Mouse (Mus musculus): ENCODE measurements at regions not wholly inside any gene's neighbourhood (a gene's known extent, or its start where the extent isn't known, plus 50 kb on each side); places are given as distances from the start of the nearest gene placed in this dataset.

DNA sequence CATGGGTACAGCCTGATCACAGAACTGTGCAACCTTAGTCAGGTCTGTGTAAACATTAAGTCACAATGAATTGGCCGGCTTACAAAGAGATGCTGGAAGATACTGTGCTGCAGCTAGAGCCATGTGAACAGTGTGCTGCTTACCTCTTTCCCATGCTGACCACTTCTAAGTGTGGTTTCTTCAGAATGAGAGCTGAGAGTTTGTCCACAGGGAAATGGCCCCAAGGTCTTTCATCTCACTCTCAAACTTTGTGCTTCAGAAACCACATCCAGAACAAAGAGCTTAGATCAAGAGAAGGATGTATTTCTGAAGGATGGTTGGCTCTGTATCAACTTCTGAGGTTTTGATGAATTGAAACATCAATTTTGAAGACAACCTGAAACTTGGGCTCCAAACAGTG is 165.7 kb downstream of the Lrrc3b start:
- DNase-seq (ENCODE audit: low spot score in 2 of 2), result no peak

DNA sequence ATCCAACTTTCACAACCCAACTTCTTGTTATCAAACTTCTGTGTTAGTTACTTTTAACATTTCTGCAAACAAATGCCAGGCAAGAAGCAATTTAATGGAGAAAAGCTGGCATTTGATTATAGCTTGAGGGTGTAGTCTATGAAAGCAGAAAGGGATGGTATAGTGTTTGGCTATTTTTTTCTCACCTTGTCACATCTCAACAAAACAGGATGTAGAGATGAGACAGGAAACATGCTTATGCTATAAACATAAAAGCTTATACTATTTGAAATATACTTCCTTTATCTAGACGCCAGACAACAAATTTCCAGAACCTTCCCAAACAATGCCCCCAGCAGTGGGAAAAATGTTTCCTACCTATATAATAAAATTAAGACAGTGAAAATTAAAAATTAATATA is 166.4 kb downstream of the Lrrc3b start:
- no peak for DNase-seq (ENCODE audit: low spot score in 2 of 2)

DNA sequence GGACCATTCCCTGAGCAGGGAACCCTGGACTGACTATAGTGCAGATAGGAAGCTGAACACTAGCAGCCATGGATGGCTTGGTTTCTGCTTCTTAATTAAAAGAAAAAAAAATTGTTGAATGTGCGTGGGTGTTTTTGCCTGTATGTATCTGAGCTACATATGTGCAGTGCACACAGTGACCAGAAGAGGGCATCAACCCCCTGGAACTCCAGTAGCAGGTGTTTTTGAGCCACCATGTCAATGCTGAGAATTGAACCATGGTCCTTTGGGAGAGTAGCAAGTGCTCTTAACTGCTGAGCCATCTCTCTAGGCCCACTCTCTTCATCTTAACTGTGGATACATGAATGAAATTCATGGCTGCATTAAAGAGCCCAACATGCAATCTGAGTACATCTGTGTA is 172.5 kb downstream of the Lrrc3b start:
- peak in 1 of 2 experiments; percentile 9 for DNase-seq (ENCODE audit: low spot score in 2 of 2)

DNA sequence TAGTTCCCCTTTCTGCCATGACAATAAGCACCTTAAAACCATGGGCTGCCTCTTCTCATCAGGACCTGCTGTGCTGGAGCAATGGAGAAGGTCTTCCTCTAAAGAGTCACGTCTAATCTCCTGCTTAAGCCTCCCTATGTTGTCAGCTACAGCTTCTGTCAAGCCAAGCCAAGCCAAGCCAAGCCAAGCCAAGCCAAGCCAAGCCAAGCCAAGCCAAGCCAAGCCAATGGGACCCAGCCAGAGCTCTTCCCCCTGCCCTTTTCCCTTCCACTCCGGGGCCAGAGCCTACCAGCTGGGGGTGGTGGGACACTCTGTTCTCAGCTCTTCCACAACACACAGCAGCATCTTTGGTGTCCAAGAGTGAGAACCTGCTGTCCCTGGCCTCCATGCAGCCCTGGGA is 175.8 kb downstream of the Lrrc3b start:
- DNase-seq (ENCODE audit: low spot score in 2 of 2), result no peak

DNA sequence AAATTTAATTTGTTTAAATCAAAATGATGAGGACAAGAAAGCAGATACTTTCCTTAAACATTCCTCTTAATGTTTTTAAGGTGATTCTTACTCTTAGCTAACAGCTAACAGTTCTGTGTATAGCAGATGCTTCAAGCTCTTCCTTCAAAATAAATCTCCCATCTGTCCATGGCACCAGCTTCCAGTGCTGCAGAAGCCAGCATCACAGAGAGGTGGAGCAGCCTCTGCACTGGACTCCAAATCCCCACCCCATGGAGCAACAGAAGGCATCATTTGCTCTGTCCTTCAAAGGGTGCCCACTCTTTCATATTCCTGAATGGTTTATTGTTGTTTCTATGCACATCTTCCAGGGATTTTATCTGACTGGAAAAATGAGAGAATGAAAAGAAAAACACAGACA is 183.1 kb downstream of the Lrrc3b start:
- no peak for DNase-seq (ENCODE audit: low spot score in 2 of 2)

DNA sequence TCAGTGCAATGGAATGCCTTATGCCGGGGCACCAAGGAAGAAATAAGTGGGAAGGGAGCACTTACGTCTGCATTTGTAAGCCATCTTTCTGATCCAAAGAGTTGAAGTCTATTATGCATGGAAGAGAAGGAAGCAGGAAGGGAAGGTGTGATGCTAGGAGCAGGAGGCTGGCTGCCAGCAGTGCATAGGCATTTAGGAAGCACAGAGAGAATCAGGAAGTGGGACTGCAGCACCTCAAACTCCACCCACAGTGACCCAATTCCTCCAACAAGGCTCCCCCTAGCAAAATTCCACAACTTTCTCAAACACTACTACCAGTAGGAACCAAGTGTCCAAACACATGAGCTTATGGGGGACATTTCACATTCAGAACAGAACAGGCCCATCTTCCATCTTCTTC is 233.2 kb downstream of the Lrrc3b start:
- no peak for DNase-seq (ENCODE audit: low spot score in 2 of 2)

DNA sequence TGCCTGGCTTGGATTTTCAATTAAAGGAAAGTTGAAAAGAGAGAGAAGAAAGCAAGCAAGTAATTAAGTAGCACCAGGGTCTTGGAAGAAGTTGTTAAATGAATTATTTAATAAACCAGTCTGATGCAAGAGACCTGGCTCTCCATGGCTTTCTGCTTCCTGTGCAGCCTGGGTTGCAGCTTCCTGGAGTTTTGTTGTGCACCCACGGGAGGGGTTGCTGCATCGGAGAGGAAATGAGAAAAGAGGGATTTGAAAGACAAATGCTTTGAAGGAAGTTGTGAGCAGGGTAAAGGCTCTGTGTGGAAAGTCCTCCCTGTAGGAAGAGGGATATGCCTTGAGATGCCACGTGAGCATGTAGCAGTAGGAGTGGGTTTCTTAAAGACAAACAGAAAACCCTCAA is 234.5 kb downstream of the Lrrc3b start:
- no peak for DNase-seq (ENCODE audit: low spot score in 2 of 2)
